Mouse (Mus musculus) limb, embryonic 14.5 days (tissue): ENCODE measurements around the gene Cfap97d1. TPM values are rescaled to one million over a fixed set of nuclear protein-coding genes. Genes with fewer than 3 reads are reported as not detected.

Source experiments
- ATAC-seq: fragments of 200-750 bp; cut with Nextera tagmentation; 2 replicates; pipeline ENCODE4 v1.8.0; 2017; ENCODE audit warnings: low read depth, moderate number of reproducible peaks, moderate TSS enrichment; ENCODE audit not compliant: low FRiP score
- DNase-seq: peaks from one replicate; pipeline ENCODE4 v3.0.0-alpha.2; 2015; ENCODE audit warnings: low spot score
- H3K27ac ChIP-seq: fragments of 300-500 bp; sonication (generic); replicated peaks from 2 replicates; pipeline ENCODE4 v1.5.1; 2014; ENCODE audit warnings: low read depth, mild to moderate bottlenecking, low read length, moderate library complexity, mixed read lengths
- H3K27me3 ChIP-seq: fragments of 300-500 bp; sonication (generic); 2 replicates; pipeline ENCODE4 v1.6.1; 2014; ENCODE audit warnings: low read length, mixed read lengths; ENCODE audit not compliant: control insufficient read depth, insufficient read depth
- H3K36me3 ChIP-seq: fragments of 300-500 bp; sonication (generic); 2 replicates; pipeline ENCODE4 v1.6.1; 2014; ENCODE audit warnings: mild to moderate bottlenecking, low read length, moderate library complexity, mixed read lengths; ENCODE audit not compliant: control insufficient read depth, insufficient read depth
- H3K4me1 ChIP-seq: fragments of 300-500 bp; sonication (generic); 2 replicates; pipeline ENCODE4 v1.6.1; 2014; ENCODE audit warnings: antibody characterized with exemption, low read length, mixed read lengths; ENCODE audit not compliant: control insufficient read depth, insufficient read depth
- H3K4me2 ChIP-seq: fragments of 300-500 bp; sonication (generic); replicated peaks from 2 replicates; pipeline ENCODE4 v1.6.1; 2014; ENCODE audit warnings: low read depth, mild to moderate bottlenecking, low read length, moderate library complexity; ENCODE audit not compliant: severe bottlenecking
- H3K4me3 ChIP-seq: fragments of 300-500 bp; sonication (generic); replicated peaks from 2 replicates; pipeline ENCODE4 v1.5.1; 2014; ENCODE audit warnings: low read length
- H3K9ac ChIP-seq: fragments of 300-500 bp; sonication (generic); 2 replicates; pipeline ENCODE4 v1.6.1; 2014; ENCODE audit warnings: mild to moderate bottlenecking, low read depth, low read length, moderate library complexity; ENCODE audit not compliant: severe bottlenecking
- H3K9me3 ChIP-seq: fragments of 300-500 bp; sonication (generic); 2 replicates; pipeline ENCODE4 v1.6.1; 2016; ENCODE audit warnings: low read length; ENCODE audit not compliant: control insufficient read depth
- POLR2A ChIP-seq: fragments of 200-500 bp; IDR thresholded peaks from 2 replicates; pipeline ENCODE4 v1.8.0; 2012; ENCODE audit warnings: inconsistent platforms, mild to moderate bottlenecking, moderate library complexity, borderline replicate concordance; ENCODE audit not compliant: insufficient read depth, insufficient read length; ENCODE audit errors: extremely low read depth
- WGBS: fragments of 180-500 bp; shearing (Covaris S2); extraction: QIAGEN DNeasy Blood & Tissue Kit; methylation state at CpG from one replicate; pipeline ENCODE4 v1.1.7; 2014; 5-methylcytosine and 5-hydroxymethylcytosine counted together
- polyA plus RNA-seq, 2 experiments: library from polyadenylated mRNA; depleted of rRNA in 1 of 2; stranded (reverse) in 1 of 2; unstranded in 1 of 2; fragments of >200 nt; fragmentation: Nextera tagmentation in 1 of 2; extraction: Ambion mirVana in 1 of 2; gene quantifications; 2 replicates each; pipeline versions ENCODE4 v1.2.1 to v1.2.3; 2012 to 2014

Gene Cfap97d1
- polyA plus RNA-seq, 2 experiments: not detected

- H3K4me2 ChIP-seq: 0 out of 2 replicates have a peak overlapping the region, but pooled peaks have one; percentile 14
- no peak overlapping the region for H3K4me3 ChIP-seq
- H3K27ac ChIP-seq: no peak overlapping the region
- DNase-seq (no peak), ATAC-seq (no peak)
- H3K27me3 ChIP-seq: no peaks in the 10 kb centered on the region
- H3K9me3 ChIP-seq: no peaks in the 10 kb centered on the region
- no peak for TF ChIP-seq POLR2A
- WGBS: 27% methylated on average over 9 of the region's 9 CpGs
- peaks cover 9% of the 10 kb centered on the region; the same call in 1 of the 2 replicates for H3K4me1 ChIP-seq
- H3K36me3 ChIP-seq: no peaks in the 10 kb centered on the region
- H3K9ac ChIP-seq: no peak overlapping the region
These were observed 10.6 kb upstream of the Cfap97d1 start for GRCm38 (mm10) chr11:101973496-101973895.

- Histone ChIP-seq H3K27me3 (no peaks in the 10 kb centered on the region), H3K4me3 (no peak overlapping the region), H3K4me1 (peaks cover 9% of the 10 kb centered on the region; the same call in 1 of the 2 replicates), H3K36me3 (0 out of 2 replicates have a peak, but pooled peaks cover 2% of the 10 kb centered on the region), H3K9me3 (no peaks in the 10 kb centered on the region), H3K4me2 (no peak overlapping the region), H3K27ac (no peak overlapping the region), H3K9ac (no peak overlapping the region)
- ATAC-seq: no peak
- DNase-seq: no peak
- TF ChIP-seq POLR2A: no peak
- WGBS: 28% methylated on average over 6 of the region's 6 CpGs
These were observed 9.9 kb upstream of the Cfap97d1 start for GRCm38 (mm10) chr11:101974181-101974580.

- DNase-seq: no peak
- no peaks in the 10 kb centered on the region for H3K27me3 ChIP-seq
- WGBS: 54% methylated on average over 9 of the region's 9 CpGs
These were observed 9.2 kb upstream of the Cfap97d1 start for GRCm38 (mm10) chr11:101974923-101975322.

GRCm38 (mm10) chr11:101976949-101977348 is 7.1 kb upstream of the Cfap97d1 start:
- no peak overlapping the region for H3K4me3 ChIP-seq
- no peak overlapping the region for H3K9ac ChIP-seq
- ATAC-seq (no peak), DNase-seq (no peak)
- 0 out of 2 replicates have a peak, but pooled peaks cover 3% of the 10 kb centered on the region for H3K36me3 ChIP-seq
- no peaks in the 10 kb centered on the region for H3K27me3 ChIP-seq
- H3K27ac ChIP-seq: no peak overlapping the region
- no peak overlapping the region for H3K4me2 ChIP-seq
- H3K4me1 ChIP-seq: peaks cover 9% of the 10 kb centered on the region; the same call in 1 of the 2 replicates
- no peaks in the 10 kb centered on the region for H3K9me3 ChIP-seq
- TF ChIP-seq POLR2A: no peak
- WGBS: 92% methylated on average over 7 of the region's 7 CpGs

More at GRCm38 (mm10) chr11:101974923-101975322, 9.2 kb upstream of the Cfap97d1 start:
- no peak for ATAC-seq
- H3K9ac ChIP-seq: no peak overlapping the region
- peaks cover 9% of the 10 kb centered on the region; the same call in 1 of the 2 replicates for H3K4me1 ChIP-seq
- TF ChIP-seq POLR2A: no peak
- H3K4me3 ChIP-seq: no peak overlapping the region
- H3K27ac ChIP-seq: no peak overlapping the region
- H3K4me2 ChIP-seq: no peak overlapping the region
- 0 out of 2 replicates have a peak, but pooled peaks cover 3% of the 10 kb centered on the region for H3K36me3 ChIP-seq
- H3K9me3 ChIP-seq: no peaks in the 10 kb centered on the region

- Histone ChIP-seq H3K4me1 (0 out of 2 replicates have a peak, but pooled peaks cover 5% of the 10 kb centered on the region), H3K4me3 (no peak overlapping the region), H3K9ac (no peak overlapping the region), H3K27ac (no peak overlapping the region), H3K27me3 (no peaks in the 10 kb centered on the region), H3K4me2 (no peak overlapping the region), H3K36me3 (0 out of 2 replicates have a peak, but pooled peaks cover 3% of the 10 kb centered on the region), H3K9me3 (no peaks in the 10 kb centered on the region)
- no peak for DNase-seq
- no peak for ATAC-seq
- 87% methylated on average over 5 of the region's 5 CpGs for WGBS
- TF ChIP-seq POLR2A: no peak
These were observed 4.9 kb upstream of the Cfap97d1 start for GRCm38 (mm10) chr11:101979140-101979539.
